Mouse (Mus musculus) small intestine, adult 2 months (tissue): ENCODE results near the gene Lgalsl.

Experiments used
- CTCF ChIP-seq: fragments of 200-500 bp; IDR thresholded peaks from 2 replicates; pipeline ENCODE4 v1.5.1; 2012; ENCODE audit warnings: low read depth, mild to moderate bottlenecking, control low read depth, inconsistent platforms, low read length, moderate library complexity, mixed read lengths; ENCODE audit not compliant: insufficient replicate concordance, insufficient read length; ENCODE audit errors: extremely low read depth
- POLR2A ChIP-seq: fragments of 200-500 bp; IDR thresholded peaks from 2 replicates; pipeline ENCODE4 v1.6.1; 2012; ENCODE audit warnings: low read depth, mild to moderate bottlenecking, control low read depth, inconsistent platforms, low read length, moderate library complexity

- peak; percentile 66 for TF ChIP-seq POLR2A
- TF ChIP-seq CTCF: peak; percentile 33; the same call in 1 of the 2 replicates
These were observed at the start of gene Lgalsl for GRCm38 (mm10) chr11:20830686-20831505.
